Mouse (Mus musculus) gastrocnemius, postnatal 14 days (tissue): ENCODE measurements around the gene Pde6b. TPM values are rescaled to one million over a fixed set of nuclear protein-coding genes. Genes with fewer than 3 reads are reported as not detected.

Experiments
- DNase-seq: peaks from one replicate; pipeline ENCODE4 v3.0.0; 2021; ENCODE audit warnings: mixed read lengths
- intact Hi-C: fragments of 180-260 bp; cut with DNase I; formaldehyde crosslinking; loops from one replicate; pipeline ENCODE4 v1.15.1; 2025; ENCODE audit warnings: low total_unique reads
- total RNA-seq, 2 experiments: library from RNA; stranded (reverse); gene quantifications; 2 replicates each; pipeline ENCODE4 v1.2.3; 2021

Pde6b gene
- total RNA-seq, 2 experiments from 2014 or later: not detected

DNA sequence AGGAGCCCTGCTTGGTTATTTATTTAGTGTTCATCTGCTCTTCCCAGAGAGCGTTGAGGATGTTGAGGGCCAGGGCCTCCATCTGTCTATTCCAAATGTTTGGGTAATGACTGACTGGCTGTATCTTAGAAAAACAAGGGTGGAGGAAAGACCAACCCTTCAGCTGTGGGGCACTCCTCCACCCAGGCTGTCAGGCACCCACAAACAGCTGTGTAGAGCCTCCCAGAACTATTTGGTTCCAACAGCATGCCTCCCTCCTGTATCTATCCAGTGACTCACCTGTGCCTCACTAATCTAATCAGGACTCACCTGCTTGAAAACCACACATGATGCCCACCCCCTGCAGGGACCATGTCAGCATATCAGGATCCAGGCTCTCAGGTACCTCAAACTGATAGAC, 64.2 kb downstream of the Pde6b start:
- intact Hi-C loops: no loop called here

DNA sequence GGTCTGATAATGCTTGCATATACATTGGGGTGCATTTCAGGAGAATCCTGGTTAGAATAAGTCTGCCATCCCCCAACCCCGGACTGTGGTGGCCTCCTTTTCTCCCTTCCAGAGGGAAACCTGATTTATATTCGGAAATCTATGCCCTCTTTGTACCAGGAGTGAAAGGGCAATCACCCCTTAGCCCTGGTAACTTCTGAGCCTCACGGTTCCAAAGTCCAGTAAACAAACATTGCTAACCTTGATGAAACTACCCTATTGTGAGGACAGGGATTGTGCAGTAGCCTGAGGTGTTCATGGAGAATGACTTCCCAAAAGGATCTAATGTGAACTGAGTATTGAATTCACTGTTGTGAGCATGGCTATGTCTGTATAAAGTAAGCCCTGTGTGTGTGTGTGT, 65.9 kb downstream of the Pde6b start:
- DNase-seq: no peak
- intact Hi-C loops: no loop called here

More for the DNA sequence above, 64.2 kb downstream of the Pde6b start:
- DNase-seq: no peak

DNA sequence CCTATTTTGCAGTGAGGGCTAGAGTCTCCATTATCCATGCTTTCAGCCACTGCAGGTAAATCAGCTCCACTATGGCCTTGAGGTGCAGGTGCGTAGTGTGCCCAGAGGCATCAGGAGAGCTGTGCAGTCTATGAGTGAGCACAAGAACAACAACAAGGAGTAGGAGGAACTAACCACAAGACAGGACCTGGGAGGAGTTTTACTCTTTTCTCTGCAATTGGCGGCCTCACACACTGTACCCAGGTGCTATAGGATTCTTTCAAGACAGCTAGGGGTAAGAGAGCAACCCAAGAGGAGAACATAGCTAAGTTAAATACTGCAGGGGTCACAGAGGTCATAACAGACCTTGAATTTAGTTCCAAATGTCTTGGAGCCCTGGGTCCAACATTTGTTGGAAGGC, 70.5 kb downstream of the Pde6b start:
- no peak for DNase-seq
- intact Hi-C loops: no loop called here

DNA sequence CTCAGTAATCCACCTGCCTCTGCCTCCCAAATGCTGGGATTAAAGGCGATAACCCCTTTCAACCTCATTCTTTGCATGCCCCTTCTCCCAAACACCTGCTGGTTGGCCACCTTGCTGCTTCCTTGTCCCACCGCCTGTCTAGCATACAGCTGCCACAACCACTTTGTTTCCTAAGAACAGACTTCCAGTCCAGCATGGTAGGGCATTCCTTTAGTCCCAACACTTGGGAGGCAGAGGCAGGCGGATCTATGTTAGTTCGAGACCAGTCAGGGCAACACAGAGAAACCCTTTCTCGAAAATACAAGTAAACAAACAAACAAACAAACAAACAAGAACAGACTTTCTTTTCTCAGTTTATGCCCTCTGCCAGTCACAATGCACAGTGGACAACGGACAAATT, 72.3 kb downstream of the Pde6b start:
- intact Hi-C loops: no loop called here
- no peak for DNase-seq

DNA sequence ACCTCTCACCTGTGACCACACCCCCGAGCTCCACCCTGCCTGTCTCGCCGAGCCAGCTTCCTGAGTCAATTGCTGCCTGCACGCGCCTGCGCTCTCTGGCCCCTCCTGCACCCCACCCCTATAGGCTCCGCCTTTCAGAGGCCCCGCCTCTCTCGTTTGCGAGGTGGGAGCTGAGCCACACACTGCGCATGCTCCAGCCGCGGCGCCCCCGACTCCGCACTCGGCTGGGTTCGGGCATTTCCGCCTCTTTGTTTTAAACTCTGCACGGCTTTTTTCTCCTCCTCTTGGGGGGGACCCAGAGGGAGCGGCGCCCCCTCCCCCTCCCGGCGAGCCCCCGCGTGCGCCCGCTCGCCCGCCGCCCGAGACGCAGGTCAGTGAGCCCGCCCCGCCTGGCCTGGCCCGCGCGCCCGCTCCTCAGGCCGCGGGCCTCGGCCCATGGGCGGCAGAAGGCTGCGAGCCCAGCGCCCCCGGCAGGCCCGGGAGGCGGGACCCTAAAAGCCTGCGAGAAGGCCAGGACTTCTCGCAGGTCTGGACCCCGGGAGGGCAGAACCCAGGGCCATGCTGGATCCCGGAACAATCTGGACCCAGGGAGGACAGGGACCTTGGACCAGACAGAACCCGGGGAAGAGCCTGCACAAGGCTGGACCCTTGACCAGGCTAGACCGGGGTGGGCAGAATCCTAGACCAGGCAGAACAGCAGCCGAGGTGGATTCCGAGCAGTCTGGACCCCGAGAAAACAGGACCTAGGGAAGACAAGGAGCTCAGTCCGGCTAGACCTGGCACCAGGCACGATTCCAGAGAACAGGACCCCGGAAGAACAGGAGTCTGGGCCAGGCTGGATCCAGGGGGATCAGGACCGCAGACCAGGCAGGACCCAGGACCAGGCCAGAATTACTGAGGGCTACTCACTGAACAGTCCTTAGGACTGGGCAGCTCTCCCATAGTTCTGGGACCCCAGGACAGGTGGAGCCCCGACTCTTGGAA, 73.2 kb downstream of the Pde6b start, which contains the start of gene Pcgf3:
TSS of gene Pcgf3 (plus strand) at position 151 of the 984 bp plus-strand sequence.
- peak; percentile 97 for DNase-seq
- intact Hi-C loops: no loop called here

DNA sequence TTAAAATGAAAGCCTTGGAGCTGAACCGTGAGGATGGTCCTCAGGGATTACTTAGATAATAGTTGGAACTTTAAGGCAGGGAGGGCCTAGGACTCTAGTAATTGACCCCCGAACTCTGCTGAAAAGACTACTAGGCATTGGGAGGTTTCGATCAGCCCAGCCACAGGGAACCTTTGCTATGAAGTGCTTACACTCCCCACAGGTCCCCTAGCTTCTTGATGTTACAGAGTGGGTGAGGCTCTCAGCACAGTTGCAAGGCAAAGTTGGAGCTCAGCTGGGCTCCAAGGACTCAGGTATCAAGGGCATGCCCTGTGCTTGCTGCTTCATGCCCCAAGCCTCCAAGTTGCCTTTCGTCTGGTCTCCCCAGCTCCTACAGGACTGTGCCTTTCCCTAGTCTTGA, 74.3 kb downstream of the Pde6b start:
- no peak for DNase-seq
- intact Hi-C loops: no loop called here

DNA sequence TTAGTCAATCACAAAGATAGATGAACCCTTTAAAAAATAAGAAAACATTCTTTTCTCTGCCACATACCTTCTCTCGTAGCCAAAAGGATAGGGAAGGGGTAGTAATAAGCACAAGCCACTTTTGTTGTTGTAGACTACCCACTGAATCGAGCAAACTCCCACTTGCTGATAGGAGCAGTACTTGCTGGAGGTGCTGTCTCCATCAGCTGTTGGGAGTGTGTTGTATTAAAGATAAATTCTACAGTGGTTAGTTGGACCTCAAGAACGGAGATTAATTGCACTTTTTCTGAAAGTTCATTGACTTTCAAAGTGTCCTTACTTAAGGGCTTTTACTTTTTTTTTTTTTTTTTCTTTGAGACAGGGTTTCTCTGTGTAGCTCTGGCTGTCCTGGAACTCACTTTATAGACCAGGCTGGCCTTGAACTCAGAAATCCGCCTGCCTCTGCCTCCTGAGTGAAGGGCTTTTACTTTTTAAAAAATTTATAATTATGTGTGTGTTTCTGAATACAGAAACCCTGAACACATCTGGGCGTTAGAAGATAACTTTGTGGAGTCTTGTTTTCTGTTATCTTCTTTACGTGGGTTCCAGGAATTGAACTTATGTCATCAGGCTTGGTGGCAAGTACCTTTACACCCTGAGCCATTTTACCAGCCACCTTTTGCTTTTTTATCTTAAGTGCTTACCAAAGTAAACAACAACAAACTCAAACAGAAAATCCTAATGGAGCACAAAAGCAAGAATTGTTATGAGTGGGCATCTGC, 77.1 kb downstream of the Pde6b start:
- intact Hi-C loops: no loop called here
- no peak for DNase-seq

DNA sequence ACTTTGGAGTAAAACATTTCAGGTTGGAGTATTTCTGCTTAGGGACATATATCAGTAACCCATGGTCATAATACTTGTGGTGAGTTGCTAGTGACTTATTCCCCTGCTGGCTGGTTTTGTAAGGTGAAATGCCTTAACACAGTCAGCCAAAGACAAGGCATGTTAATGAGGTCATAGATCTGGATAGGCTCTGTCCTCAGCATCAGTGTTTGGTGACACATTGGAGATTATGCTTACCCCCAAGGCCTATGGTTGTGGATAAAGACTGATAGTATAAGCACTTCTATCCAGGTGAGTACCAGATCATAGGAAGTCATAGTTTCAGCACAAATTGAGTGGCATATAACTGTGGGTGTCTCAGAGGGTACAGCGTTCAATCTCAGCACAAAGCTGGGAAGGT, 78.5 kb downstream of the Pde6b start:
- intact Hi-C loops: no loop called here

DNA sequence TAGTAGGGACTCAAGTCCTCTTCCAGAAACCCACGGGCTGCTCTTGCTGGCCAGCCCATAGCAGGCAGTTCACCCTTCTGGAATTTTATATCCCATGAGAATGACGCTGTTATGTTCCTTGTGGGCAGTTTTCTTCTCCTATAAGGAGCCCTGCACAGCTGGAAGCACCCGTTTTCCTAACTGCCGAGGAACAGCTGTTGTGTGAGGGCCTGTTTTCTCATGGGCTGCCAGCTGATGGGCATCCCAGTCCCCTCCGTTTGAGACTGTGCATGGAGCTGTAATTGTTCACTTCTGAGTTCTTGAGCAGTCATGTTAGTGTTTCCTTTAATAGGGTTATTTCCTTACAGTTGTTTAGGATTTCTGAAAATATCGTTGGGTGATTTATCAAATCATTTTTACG, 81.4 kb downstream of the Pde6b start:
- DNase-seq: no peak
- intact Hi-C loops: no loop called here

More for the DNA sequence above, 78.5 kb downstream of the Pde6b start:
- no peak for DNase-seq

DNA sequence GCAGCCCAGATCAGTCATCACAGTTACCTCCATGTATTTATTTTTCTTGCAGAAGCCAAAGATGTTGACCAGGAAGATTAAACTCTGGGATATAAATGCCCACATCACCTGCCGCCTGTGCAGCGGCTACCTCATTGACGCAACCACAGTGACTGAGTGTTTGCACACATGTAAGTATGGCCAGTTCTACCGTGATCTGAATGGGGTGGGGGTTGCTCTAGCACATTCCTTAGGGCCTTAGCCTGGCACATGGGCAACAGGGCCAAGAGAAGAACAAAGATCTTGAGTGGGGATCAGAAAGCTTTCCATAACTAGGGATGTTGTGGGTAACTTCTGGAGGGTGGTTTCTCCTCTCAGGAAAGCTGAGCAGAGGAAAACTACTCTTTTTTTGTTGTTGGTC, 85.5 kb downstream of the Pde6b start:
- intact Hi-C loops: no loop called here
- no peak for DNase-seq

DNA sequence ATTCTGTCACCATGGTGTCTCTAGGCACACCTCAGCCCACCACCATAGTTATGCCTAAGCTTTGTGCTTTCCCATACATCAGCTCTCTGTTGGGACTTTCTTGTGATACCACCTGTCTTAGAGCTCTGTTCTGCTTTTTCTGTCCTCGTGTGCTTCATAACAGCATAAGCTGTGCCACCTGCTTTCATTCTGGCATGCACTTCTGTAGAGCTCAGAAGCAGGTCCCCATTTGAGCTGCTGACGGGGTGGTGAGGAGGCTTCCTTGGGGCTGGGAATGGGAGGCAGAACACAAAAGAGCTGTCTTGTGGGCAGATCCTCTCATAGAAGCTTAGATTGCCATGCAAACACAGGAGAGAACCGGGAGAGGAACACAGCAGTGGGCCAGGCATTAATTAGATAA, 87.8 kb downstream of the Pde6b start:
- intact Hi-C loops: no loop called here
- no peak for DNase-seq

Other genes with a start within 250 kb of the Pde6b start
- 10 to 100 TPM; 16.5 to 17.2 TPM for gene Dr1, start 119.5 kb upstream of the Pde6b start, total RNA-seq
- gene Pigg, start 75.8 kb upstream of the Pde6b start, total RNA-seq: 1 to 10 TPM; 3.3 to 3.4 TPM
- gene Gm42517, start 20.5 kb upstream of the Pde6b start, total RNA-seq: under 1 TPM in 1 of 2 experiments, not detected in 1; 0.27 TPM
- 100 to 1,000 TPM; 853 to 974 TPM for gene Atp5k, start 46.1 kb downstream of the Pde6b start, total RNA-seq
- gene Mfsd7a, start 60.5 kb downstream of the Pde6b start, total RNA-seq: 1 to 10 TPM; 1.3 to 1.6 TPM
- gene Pcgf3, start 72.8 kb downstream of the Pde6b start, total RNA-seq: 10 to 100 TPM; 40.5 to 46.2 TPM
- under 1 TPM; 0.20 to 0.43 TPM for gene Cplx1, start 161.6 kb downstream of the Pde6b start, total RNA-seq
- gene Gak, start 241.4 kb downstream of the Pde6b start, total RNA-seq: 10 to 100 TPM; 14.7 to 15.6 TPM
- gene Tmem175, start 241.4 kb downstream of the Pde6b start, total RNA-seq: 1 to 10 TPM; 5.5 to 5.6 TPM